Mouse (Mus musculus): ENCODE data around the gene Helz2. TPM values are rescaled to one million over a fixed set of nuclear protein-coding genes. Genes with fewer than 3 reads are reported as not detected.

Gene Helz2
- polyA plus RNA-seq (2014; fragmentation: Illumina TruSeq; extraction: RNeasy Lipid Tissue Mini Kit (QIAGEN cat#74804); ENCODE audit: low replicate concordance) = 5.8 TPM

DNA sequence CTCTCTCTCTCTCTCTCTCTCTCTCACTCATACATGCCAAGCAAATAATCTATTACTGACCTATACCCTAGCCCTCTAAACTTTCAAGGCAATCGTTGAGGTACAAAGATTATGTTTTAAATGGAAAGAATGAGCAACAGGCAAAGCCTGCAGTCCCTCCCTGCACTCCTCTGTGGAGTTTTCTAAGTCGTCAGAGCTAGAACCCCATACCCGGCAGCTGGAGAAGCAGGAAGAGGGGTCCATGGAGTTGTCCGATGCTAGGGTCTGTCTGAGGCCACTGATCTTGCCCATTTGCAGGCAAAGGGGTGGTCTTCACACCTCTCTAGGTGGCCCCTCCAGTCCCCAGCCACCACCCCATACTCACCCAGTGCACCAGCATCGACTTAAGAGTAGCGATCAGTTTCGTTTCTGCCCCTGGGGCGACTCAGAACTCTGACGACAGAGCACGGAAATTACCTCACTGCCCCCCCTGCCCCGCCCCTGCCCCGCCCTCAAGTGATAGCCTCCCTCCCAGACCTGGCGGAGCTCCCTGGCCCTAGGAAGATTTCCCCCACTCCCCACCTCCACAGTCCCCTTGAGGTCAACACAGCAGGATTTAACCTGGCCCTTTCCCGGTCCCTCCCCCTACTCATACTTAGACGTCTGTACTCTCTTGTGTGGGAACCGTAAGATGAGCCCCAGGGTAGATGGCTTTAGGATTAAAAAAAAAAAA lies at the start of gene Helz2:
TSS of gene Helz2 (minus strand) at position 426 of the 712 bp plus-strand sequence.

DNA sequence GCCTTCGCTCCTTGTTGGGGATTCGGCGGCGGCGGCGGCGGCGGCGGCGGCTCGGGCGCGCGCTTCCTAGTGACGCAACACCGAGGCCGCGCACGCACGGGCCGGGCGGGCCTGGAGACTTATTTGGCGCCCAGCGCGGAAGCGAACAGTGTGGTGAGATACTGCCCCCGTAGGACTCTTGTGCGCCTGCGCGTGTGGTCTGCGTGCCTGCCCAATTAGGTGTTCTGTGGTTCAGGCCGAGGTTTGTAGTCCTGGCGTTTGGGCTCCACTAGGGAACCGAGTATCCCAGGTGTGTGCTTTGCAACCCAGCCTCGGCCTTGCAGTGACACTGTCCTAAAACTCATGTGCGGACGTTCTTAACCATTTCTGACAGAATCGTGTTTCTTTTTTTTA lies 46.1 kb upstream of the Helz2 start, which contains the start of gene Gmeb2:
TSS of gene Gmeb2 (minus strand) at position 78 of the 393 bp plus-strand sequence.

DNA sequence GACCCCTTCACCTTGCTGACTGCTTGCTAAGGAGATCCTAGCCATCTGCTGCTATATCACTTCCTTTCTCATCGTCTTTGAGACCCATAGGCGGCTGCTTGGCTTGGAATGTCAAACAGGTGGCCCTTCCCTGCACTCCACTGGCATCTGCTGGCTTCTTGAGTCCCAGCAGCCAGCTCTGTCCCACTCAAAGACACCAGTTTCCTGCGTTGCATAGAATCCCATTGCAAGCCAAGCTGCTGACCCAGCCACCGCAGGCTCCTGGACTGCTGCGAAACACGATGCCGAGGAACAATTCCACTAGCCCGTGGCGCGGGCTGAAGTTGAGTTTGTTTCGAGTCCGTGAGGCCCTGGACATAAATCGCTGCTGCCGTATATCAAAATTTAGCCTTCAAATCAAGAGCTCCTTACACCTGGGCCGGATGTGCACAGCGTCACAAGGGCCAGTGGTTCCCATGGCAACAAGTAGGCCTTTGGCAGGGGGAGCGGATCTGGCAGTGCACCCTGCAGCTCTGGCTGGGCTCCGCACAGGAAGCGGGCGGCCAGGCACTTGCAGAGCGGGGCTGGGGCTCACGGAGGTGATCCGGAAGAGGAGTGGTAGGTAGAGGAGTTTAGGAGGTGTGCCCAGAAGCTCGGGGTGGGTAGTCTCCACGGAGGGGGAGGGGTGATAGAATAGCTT lies 22.1 kb downstream of the Helz2 start, which contains the start of gene Fndc11:
TSS of gene Fndc11 (plus strand) at position 476 of the 679 bp plus-strand sequence.

DNA sequence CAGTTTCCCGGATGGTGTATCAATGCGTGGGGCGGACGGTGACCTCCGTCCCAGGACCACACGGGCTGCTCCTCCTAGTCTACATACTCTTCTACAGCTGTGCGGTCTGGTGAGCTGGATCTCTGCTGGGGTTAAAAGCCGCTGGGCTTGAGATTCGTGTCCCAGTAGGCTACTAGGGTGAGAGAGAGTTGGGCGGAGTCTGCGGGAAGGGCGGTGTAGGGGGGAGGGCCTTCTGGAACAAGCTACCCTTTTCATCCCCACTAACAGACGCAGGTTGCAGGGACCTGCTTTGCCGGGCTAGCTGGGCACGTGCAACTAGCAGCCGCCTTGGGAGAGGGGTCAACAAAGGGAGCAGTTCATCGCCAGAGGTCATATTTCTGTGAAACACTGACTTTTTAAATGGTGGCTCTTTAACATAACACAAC lies 28.8 kb downstream of the Helz2 start, which contains the start of gene Srms:
TSS of gene Srms (minus strand) at position 165 of the 425 bp plus-strand sequence.

DNA sequence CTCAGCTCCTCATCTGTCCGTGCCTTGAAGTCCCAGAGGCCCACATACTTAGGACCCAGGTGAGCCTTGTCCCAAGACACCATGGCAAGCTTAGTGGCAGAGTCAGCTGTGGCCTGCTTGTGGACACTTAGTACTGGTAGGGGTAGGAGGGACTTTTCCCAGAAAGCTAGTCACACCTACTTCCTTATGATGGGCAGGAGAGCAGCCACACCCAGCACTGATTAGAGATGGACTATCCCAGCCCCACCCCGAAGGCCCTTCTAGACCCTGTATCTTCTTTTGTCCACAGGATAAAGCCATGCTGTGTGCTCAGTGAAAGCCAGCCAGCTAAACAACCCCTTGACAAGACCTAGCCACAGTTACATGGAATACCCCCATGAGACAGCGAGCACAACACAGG lies 39.4 kb downstream of the Helz2 start, which contains the start of gene Ptk6:
TSS of gene Ptk6 (minus strand) at position 368 of the 400 bp plus-strand sequence.

DNA sequence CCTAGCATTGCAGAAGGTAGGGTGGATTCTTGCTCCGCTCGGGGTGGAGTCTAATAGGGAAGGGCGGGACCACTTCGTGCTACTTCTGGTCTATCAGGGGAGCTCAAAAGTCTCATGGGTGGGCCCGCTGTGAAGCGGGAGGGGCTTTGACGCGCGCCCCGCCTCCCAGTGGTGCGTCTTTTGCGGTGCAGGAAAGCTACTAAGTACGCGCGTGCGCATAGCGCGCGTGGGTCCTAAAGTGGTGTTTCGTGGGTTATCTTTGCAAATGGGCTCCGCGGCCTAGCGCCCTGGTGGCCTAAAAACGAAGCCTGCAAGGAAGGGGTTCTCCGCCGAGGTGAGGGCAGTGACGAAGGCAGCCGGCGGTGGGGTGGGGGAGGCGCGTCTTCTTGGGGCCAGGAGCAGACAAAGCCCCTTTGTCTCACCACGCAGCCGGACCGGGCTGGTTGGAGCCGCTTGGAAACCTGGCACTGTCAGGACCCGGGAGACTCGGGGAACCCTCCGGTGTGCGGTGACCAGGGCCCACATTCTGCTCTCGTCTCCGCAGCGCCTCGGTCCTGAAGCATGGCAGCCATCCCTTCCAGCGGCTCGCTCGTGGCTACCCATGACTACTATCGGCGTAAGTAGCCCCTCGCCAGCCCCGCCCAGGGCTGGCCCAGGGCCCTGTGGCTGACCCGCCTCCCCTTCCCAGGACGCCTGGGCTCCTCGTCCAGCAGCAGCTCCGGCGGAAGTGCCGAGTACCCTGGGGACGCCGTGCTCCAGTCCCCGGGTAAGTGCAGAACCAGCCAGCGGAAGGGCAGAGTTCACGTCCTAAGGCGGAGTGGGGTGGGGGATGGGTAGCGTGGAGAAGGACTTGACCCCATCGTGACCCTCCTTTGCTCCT lies 54.5 kb downstream of the Helz2 start, which contains the start of gene Ppdpf:
TSS of gene Ppdpf (plus strand) at position 127 of the 880 bp plus-strand sequence.

Other genes starting within 250 kb of the Helz2 start
- gene Chrna4, start 198.5 kb downstream of the Helz2 start, polyA plus RNA-seq (2014; fragmentation: Illumina TruSeq; extraction: RNeasy Lipid Tissue Mini Kit (QIAGEN cat#74804); ENCODE audit: low replicate concordance) = not detected
- 0.19 TPM for gene Kcnq2, start 106.7 kb downstream of the Helz2 start, polyA plus RNA-seq (2014; fragmentation: Illumina TruSeq; extraction: RNeasy Lipid Tissue Mini Kit (QIAGEN cat#74804); ENCODE audit: low replicate concordance)
- gene Eef1a2, start 85.0 kb downstream of the Helz2 start, polyA plus RNA-seq (2014; fragmentation: Illumina TruSeq; extraction: RNeasy Lipid Tissue Mini Kit (QIAGEN cat#74804); ENCODE audit: low replicate concordance) = not detected
- 5.9 TPM for gene Ppdpf, start 54.8 kb downstream of the Helz2 start, polyA plus RNA-seq (2014; fragmentation: Illumina TruSeq; extraction: RNeasy Lipid Tissue Mini Kit (QIAGEN cat#74804); ENCODE audit: low replicate concordance)
- 5.1 TPM for gene Ptk6, start 39.2 kb downstream of the Helz2 start, polyA plus RNA-seq (2014; fragmentation: Illumina TruSeq; extraction: RNeasy Lipid Tissue Mini Kit (QIAGEN cat#74804); ENCODE audit: low replicate concordance)
- not detected for gene Srms, start 28.8 kb downstream of the Helz2 start, polyA plus RNA-seq (2014; fragmentation: Illumina TruSeq; extraction: RNeasy Lipid Tissue Mini Kit (QIAGEN cat#74804); ENCODE audit: low replicate concordance)
- not detected for gene Fndc11, start 22.0 kb downstream of the Helz2 start, polyA plus RNA-seq (2014; fragmentation: Illumina TruSeq; extraction: RNeasy Lipid Tissue Mini Kit (QIAGEN cat#74804); ENCODE audit: low replicate concordance)
- gene Gmeb2, start 46.0 kb upstream of the Helz2 start, polyA plus RNA-seq (2014; fragmentation: Illumina TruSeq; extraction: RNeasy Lipid Tissue Mini Kit (QIAGEN cat#74804); ENCODE audit: low replicate concordance) = 10.5 TPM
- not detected for gene Stmn3, start 72.5 kb upstream of the Helz2 start, polyA plus RNA-seq (2014; fragmentation: Illumina TruSeq; extraction: RNeasy Lipid Tissue Mini Kit (QIAGEN cat#74804); ENCODE audit: low replicate concordance)
- gene Rtel1, start 77.7 kb upstream of the Helz2 start, polyA plus RNA-seq (2014; fragmentation: Illumina TruSeq; extraction: RNeasy Lipid Tissue Mini Kit (QIAGEN cat#74804); ENCODE audit: low replicate concordance) = 2.8 TPM
- gene Zgpat, start 122.9 kb upstream of the Helz2 start, polyA plus RNA-seq (2014; fragmentation: Illumina TruSeq; extraction: RNeasy Lipid Tissue Mini Kit (QIAGEN cat#74804); ENCODE audit: low replicate concordance) = 0.97 TPM
- 25.0 TPM for gene Arfrp1, start 123.4 kb upstream of the Helz2 start, polyA plus RNA-seq (2014; fragmentation: Illumina TruSeq; extraction: RNeasy Lipid Tissue Mini Kit (QIAGEN cat#74804); ENCODE audit: low replicate concordance)
- 0.45 TPM for gene Lime1, start 138.1 kb upstream of the Helz2 start, polyA plus RNA-seq (2014; fragmentation: Illumina TruSeq; extraction: RNeasy Lipid Tissue Mini Kit (QIAGEN cat#74804); ENCODE audit: low replicate concordance)
- gene Zbtb46, start 217.4 kb upstream of the Helz2 start, polyA plus RNA-seq (2014; fragmentation: Illumina TruSeq; extraction: RNeasy Lipid Tissue Mini Kit (QIAGEN cat#74804); ENCODE audit: low replicate concordance) = 1.3 TPM

Data from small intestine, adult 10 weeks (tissue).